Mouse (Mus musculus) layer of hippocampus, adult 9-11 months (tissue): ENCODE data around the gene Gm15217.

Experiments
- DNase-seq: peaks from one replicate; pipeline ENCODE4 v3.0.0; 2022

Gm15217 gene

GRCm38 (mm10) chr14:46398091-46398695 lies 19.0 kb downstream of the Gm15217 start:
- no peak for DNase-seq

DNA sequence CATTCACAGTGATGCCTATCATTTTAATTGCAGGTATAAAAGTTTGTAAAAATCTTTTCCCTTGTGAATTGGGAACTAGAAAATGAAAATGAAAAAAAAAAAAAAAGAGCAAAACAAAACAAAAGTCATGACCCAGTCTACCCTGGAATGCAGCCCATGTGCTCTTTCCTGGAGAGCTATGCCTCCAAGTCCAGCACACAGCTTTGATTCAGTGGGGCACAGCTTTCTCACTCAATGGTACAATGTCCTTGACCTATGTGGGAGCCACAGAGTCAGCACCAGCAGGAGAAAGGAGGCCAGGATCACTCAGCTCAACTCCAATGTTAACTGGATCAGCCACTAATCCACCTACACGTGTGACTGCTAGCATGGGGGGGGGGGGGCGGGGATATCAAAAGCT lies 20.7 kb downstream of the Gm15217 start:
- no peak for DNase-seq

DNA sequence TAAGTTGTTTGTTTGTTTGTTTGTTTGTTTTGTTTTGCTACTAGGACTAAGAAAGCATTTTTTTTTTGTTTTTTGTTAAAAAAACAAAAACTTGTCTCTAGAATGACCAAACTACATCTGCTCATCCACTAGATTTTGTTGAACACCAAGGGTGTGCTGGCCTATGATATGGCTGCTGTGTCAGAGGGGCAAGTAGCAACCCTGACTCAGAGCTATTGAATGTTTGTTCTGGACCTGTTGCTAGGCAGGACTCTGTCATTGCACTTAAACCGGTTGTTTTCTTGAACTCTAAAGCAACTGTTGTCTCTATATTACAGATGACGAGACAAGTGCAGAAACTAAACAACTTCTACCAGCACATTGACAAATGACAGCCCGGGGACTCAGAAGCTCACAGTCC lies 29.1 kb downstream of the Gm15217 start:
- DNase-seq, result no peak

GRCm38 (mm10) chr14:46409016-46409415 lies 29.8 kb downstream of the Gm15217 start:
- DNase-seq, result peak; percentile 6

DNA sequence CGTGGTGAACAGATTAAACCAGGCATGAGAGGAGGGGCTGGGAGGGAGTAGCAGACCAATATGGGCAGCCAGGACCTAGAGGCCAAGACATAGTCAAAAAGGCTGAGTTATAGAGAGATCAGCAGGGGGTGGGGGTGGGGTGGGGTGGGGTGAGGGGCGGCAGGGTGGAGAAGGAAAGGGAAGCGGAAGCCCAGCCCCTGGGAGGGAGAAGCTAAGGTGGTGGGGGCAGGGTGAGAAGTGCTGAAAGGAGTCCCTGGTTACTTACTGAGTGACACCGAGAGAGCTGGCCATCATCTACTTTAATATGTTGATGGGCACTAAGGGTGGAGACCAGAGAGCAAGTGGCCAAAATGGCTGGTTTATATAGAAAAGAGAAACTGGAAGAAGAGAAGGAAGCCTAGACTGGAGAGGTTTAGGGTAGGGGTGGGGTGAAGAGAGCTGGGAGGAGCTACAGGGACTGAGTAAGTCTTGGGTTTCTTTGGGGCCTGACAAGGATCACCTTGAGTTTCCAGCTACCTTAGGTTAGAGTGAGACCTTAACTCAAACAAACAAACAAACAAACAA lies 31.4 kb downstream of the Gm15217 start:
- DNase-seq, result no peak

GRCm38 (mm10) chr14:46412497-46413000 lies 33.3 kb downstream of the Gm15217 start:
- DNase-seq, result no peak

DNA sequence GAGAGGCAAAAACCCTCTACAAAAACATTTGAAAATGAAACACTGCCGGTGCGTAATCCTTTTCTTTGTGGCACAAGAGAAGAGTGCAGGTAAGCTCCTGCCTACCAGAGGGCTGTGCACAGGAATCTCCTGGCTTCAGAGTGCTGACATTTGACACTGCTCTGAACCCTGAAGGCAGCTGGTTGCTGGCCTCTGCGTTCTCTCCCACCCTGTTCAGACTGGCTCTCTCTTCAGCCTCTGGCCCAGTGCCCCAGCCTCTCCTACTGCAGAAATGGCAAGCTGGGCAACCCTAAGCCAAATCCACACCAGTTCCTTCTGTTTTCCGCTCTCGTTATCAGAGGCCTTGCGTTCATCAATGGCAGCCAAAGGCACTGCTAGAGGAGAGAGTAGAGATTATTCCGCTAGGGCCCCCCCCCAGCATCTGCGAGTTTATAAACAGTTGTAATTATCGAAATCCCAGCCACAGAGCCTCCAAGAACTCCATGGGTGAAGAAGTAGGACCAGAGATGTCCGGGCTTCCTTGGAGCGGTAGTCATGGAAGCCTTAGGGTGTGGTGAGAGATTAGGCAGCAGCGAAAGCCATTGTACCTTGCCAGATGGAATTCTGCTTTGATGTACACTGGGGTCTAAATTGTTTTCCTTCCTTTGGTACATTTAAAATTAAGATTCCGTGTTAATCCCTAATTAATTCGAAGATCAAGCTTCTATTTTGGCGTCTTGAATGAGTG lies 39.3 kb downstream of the Gm15217 start:
- no peak for DNase-seq

GRCm38 (mm10) chr14:46419269-46419668 lies 40.1 kb downstream of the Gm15217 start:
- no peak for DNase-seq

- no peak for DNase-seq
Measured at GRCm38 (mm10) chr14:46421823-46422222, 42.6 kb downstream of the Gm15217 start.

GRCm38 (mm10) chr14:46427251-46427650 lies 48.0 kb downstream of the Gm15217 start:
- DNase-seq, result no peak

GRCm38 (mm10) chr14:46430231-46430630 lies 51.0 kb downstream of the Gm15217 start:
- no peak for DNase-seq
